18 mouse cellular contexts compared by ENCODE assay signal in the genomic region with DNA sequence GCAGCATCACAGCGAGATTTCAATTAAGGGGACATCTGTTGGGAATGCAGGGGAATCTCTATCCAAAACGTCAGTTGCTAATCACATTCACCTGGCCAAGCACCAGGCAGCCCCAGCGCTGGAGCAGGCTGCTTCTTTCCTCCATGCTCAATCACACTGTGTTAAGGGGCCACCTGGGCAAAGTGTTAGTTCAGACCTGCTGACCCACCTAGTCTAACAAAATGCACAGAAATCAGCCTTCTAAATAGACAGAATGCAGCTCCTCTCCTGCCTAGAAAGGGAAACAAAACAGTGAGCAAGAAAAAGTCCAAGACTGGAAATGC.
DNase-seq lines count a peak whose midpoint lies in the region; ATAC-seq lines count a peak whose summit lies in the region.
"Had no signal": no experiment of that assay in that cellular context is flagged by ENCODE, and none has a peak within 500 bp of the region (broad histone marks: within the 10 kb centered on the region; RNA-seq: fewer than 3 reads in every experiment).

No protein-coding gene starts in this region.

- H3K27me3 ChIP-seq in hindbrain, embryonic 16.5 days (replicated peaks; ENCODE audit: control insufficient read depth, insufficient read depth, low read length): no peaks in the 10 kb centered on the region
- H3K27me3 ChIP-seq in hindbrain, embryonic 12.5 days: no peaks in the 10 kb centered on the region
- no peaks in the 10 kb centered on the region for H3K27me3 ChIP-seq in embryonic facial prominence, embryonic 11.5 days (ENCODE audit: control insufficient read depth, insufficient read depth, low read length)
- no peaks in the 10 kb centered on the region for H3K27me3 ChIP-seq in limb, embryonic 13.5 days
- H3K27me3 ChIP-seq: neural tube, embryonic 13.5 days had no signal

- no peak overlapping the region for H3K9ac ChIP-seq in hindbrain, embryonic 16.5 days (ENCODE audit: low read depth, low read length)
- no peak overlapping the region for H3K9ac ChIP-seq in hindbrain, embryonic 12.5 days
- no peak overlapping the region for H3K9ac ChIP-seq in embryonic facial prominence, embryonic 11.5 days (replicated peaks; ENCODE audit: low read length)
- no peak overlapping the region for H3K9ac ChIP-seq in limb, embryonic 13.5 days
- H3K9ac ChIP-seq: forebrain, postnatal 0 days; liver, embryonic 14.5 days; lung, embryonic 14.5 days; neural tube, embryonic 13.5 days had no signal

- no peak overlapping the region for H3K4me3 ChIP-seq in hindbrain, embryonic 16.5 days (ENCODE audit: low read length)
- H3K4me3 ChIP-seq in hindbrain, embryonic 12.5 days: no peak overlapping the region
- no peak overlapping the region for H3K4me3 ChIP-seq in embryonic facial prominence, embryonic 11.5 days (ENCODE audit: low read depth, low read length)
- no peak overlapping the region for H3K4me3 ChIP-seq in limb, embryonic 13.5 days
- H3K4me3 ChIP-seq: neural tube, embryonic 13.5 days had no signal

- H3K4me1 ChIP-seq in hindbrain, embryonic 16.5 days (ENCODE audit: control insufficient read depth, insufficient read depth, low read depth, low read length): no peaks in the 10 kb centered on the region
- H3K4me1 ChIP-seq in hindbrain, embryonic 12.5 days: no peaks in the 10 kb centered on the region
- no peaks in the 10 kb centered on the region for H3K4me1 ChIP-seq in embryonic facial prominence, embryonic 11.5 days (ENCODE audit: control insufficient read depth, insufficient read depth, low read length)
- peaks cover 22% of the 10 kb centered on the region for H3K4me1 ChIP-seq in limb, embryonic 13.5 days

- H3K36me3 ChIP-seq in hindbrain, embryonic 16.5 days (ENCODE audit: control insufficient read depth, insufficient read depth, low read length): no peaks in the 10 kb centered on the region
- no peaks in the 10 kb centered on the region for H3K36me3 ChIP-seq in hindbrain, embryonic 12.5 days
- H3K36me3 ChIP-seq in embryonic facial prominence, embryonic 11.5 days (replicated peaks; ENCODE audit: control insufficient read depth, insufficient read depth, low read depth, low read length): no peaks in the 10 kb centered on the region
- no peaks in the 10 kb centered on the region for H3K36me3 ChIP-seq in limb, embryonic 13.5 days
- H3K36me3 ChIP-seq: neural tube, embryonic 13.5 days had no signal

- no peak overlapping the region for H3K27ac ChIP-seq in hindbrain, embryonic 16.5 days (ENCODE audit: low read depth, low read length)
- H3K27ac ChIP-seq in hindbrain, embryonic 12.5 days: no peak overlapping the region
- H3K27ac ChIP-seq in embryonic facial prominence, embryonic 11.5 days (replicated peaks; ENCODE audit: low read depth, low read length): no peak overlapping the region
- H3K27ac ChIP-seq in limb, embryonic 13.5 days: no peak overlapping the region
- H3K27ac ChIP-seq: liver, embryonic 14.5 days; neural tube, embryonic 13.5 days had no signal

- no peaks in the 10 kb centered on the region for H3K9me3 ChIP-seq in hindbrain, embryonic 16.5 days (ENCODE audit: control insufficient read depth, low read length)
- no peaks in the 10 kb centered on the region for H3K9me3 ChIP-seq in hindbrain, embryonic 12.5 days (replicated peaks)
- H3K9me3 ChIP-seq in embryonic facial prominence, embryonic 11.5 days (replicated peaks; ENCODE audit: control insufficient read depth, low read length): no peaks in the 10 kb centered on the region
- H3K9me3 ChIP-seq in limb, embryonic 13.5 days: no peaks in the 10 kb centered on the region
- H3K9me3 ChIP-seq: neural tube, embryonic 13.5 days had no signal

- 43% methylated on average over 3 of the region's 3 CpGs for WGBS in hindbrain, embryonic 16.5 days
- 38% methylated on average over 3 of the region's 3 CpGs for WGBS in hindbrain, embryonic 12.5 days
- 19% methylated on average over 3 of the region's 3 CpGs for WGBS in embryonic facial prominence, embryonic 11.5 days
- 12% methylated on average over 3 of the region's 3 CpGs for WGBS in limb, embryonic 13.5 days

- peak; percentile 63; the same call in 1 of the 2 replicates for ATAC-seq in hindbrain, embryonic 16.5 days
- no peak for ATAC-seq in hindbrain, embryonic 12.5 days (ENCODE audit: low FRiP score)
- no peak for ATAC-seq in embryonic facial prominence, embryonic 11.5 days (replicated peaks; ENCODE audit: insufficient number of reproducible peaks, low FRiP score, low TSS enrichment, low read depth)
- peak; percentile 78 for ATAC-seq in limb, embryonic 13.5 days (ENCODE audit: low FRiP score, low read depth)
- ATAC-seq: forebrain, postnatal 0 days had no signal

- peak; percentile 4 for DNase-seq in cerebellum, adult 11-12 months
- DNase-seq in cerebellum, adult 9-11 months: no peak
- DNase-seq in embryonic facial prominence, embryonic 11.5 days (ENCODE audit: low spot score): peak; percentile 30
- no peak for DNase-seq in MN1 (ENCODE audit: low spot score)
- DNase-seq: adrenal gland, postnatal 10 days; cerebellum, postnatal 36 days; forebrain, postnatal 0 days; kidney, adult 11 months; layer of hippocampus, adult 9-11 months; midbrain, embryonic 14.5 days; right cerebral cortex, postnatal 4 days; thymus, postnatal 25 days had no signal

- no peak overlapping the region for H3K4me2 ChIP-seq in hindbrain, embryonic 16.5 days (ENCODE audit: low read length)
- H3K4me2 ChIP-seq in hindbrain, embryonic 12.5 days (replicated peaks): no peak overlapping the region
- no peak overlapping the region for H3K4me2 ChIP-seq in embryonic facial prominence, embryonic 11.5 days (ENCODE audit: low read depth, low read length)
- H3K4me2 ChIP-seq in limb, embryonic 13.5 days (replicated peaks): 0 out of 2 replicates have a peak overlapping the region, but pooled peaks have one; percentile 9
- H3K4me2 ChIP-seq: lung, embryonic 14.5 days; neural tube, embryonic 13.5 days had no signal

Comparison
In these comparisons a context has a peak if more than half of its experiments do, and no peak if none do; other contexts are left out.
1. DNase-seq: peak in cerebellum, adult 11-12 months (single experiment) and embryonic facial prominence, embryonic 11.5 days (single experiment); none in cerebellum, adult 9-11 months (single experiment) and MN1 (single experiment).
2. ATAC-seq: peak in hindbrain, embryonic 16.5 days (single experiment) and limb, embryonic 13.5 days (single experiment); none in hindbrain, embryonic 12.5 days (single experiment) and embryonic facial prominence, embryonic 11.5 days (single experiment).